Mouse (Mus musculus) heart, embryonic 10.5 days (tissue): ENCODE data around the gene Spdl1. TPM values are rescaled to one million over a fixed set of nuclear protein-coding genes. Genes with fewer than 3 reads are reported as not detected.
"Not testable (repeated sequence)": the region's sequence is repeated elsewhere in the genome, so short reads cannot be mapped to it uniquely, and the experiment has no call there.

Experiments
- DNase-seq: peaks from one replicate; pipeline ENCODE4 v3.0.0-alpha.2; 2017; ENCODE audit warnings: low spot score
- H3K27ac ChIP-seq: fragments of 300-500 bp; sonication (generic); 2 replicates; pipeline ENCODE4 v1.5.1; 2016; ENCODE audit warnings: mild to moderate bottlenecking
- H3K27me3 ChIP-seq: fragments of 300-500 bp; sonication (generic); 2 replicates; pipeline ENCODE4 v1.6.1; 2016; ENCODE audit warnings: mild to moderate bottlenecking; ENCODE audit not compliant: poor library complexity, insufficient read depth, severe bottlenecking
- H3K36me3 ChIP-seq: fragments of 300-500 bp; sonication (generic); 2 replicates; pipeline ENCODE4 v1.6.1; 2016; ENCODE audit warnings: mild to moderate bottlenecking, moderate library complexity
- H3K4me1 ChIP-seq: fragments of 300-500 bp; sonication (generic); 2 replicates; pipeline ENCODE4 v1.6.1; 2016; ENCODE audit warnings: mild to moderate bottlenecking
- H3K4me3 ChIP-seq: fragments of 300-500 bp; sonication (generic); 2 replicates; pipeline ENCODE4 v1.5.1; 2016; ENCODE audit warnings: mild to moderate bottlenecking, moderate library complexity
- H3K9me3 ChIP-seq: fragments of 300-500 bp; sonication (generic); 2 replicates; pipeline ENCODE4 v1.6.1; 2016; ENCODE audit warnings: mild to moderate bottlenecking, moderate library complexity
- WGBS: fragments of 180-500 bp; shearing (Covaris S2); methylation state at CpG from one replicate; pipeline ENCODE4 v1.1.7; 2016; 5-methylcytosine and 5-hydroxymethylcytosine counted together
- polyA plus RNA-seq: library from polyadenylated mRNA; unstranded; fragments of >200 nt; fragmentation: Nextera tagmentation; extraction: Ambion mirVana; gene quantifications from 2 replicates; pipeline ENCODE4 v1.2.1, GENCODE M21; 2016

The Spdl1 gene
- polyA plus RNA-seq, 1 experiment from 2014 or later: 26.2 TPM

DNA sequence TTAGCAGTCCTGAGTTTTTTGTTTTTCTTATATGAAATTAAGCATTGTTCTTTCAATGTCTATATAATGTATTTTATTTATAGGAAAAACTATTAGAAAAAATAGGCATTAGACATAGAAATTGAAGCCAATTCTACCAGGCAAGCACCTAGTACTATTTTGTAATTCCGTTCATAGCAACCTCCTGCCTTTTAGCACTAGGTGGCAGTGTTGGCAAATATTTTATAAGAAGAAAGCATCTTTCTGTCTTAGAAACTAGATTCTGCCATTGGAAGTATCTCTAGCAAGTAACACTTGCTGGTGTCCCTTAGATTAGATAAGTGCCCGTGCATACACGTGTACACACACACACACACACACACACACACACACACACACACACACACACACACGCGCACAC, 10.1 kb upstream of the Spdl1 start:
- Histone ChIP-seq H3K4me3 (no peak overlapping the region), H3K4me1 (peaks cover 10% of the 10 kb centered on the region; the same call in 1 of the 2 replicates), H3K9me3 (no peaks in the 10 kb centered on the region), H3K27ac (no peak overlapping the region), H3K27me3 (peaks cover 6% of the 10 kb centered on the region), H3K36me3 (no peaks in the 10 kb centered on the region)
- no peak for DNase-seq
- 36% methylated on average over 5 of the region's 5 CpGs for WGBS

DNA sequence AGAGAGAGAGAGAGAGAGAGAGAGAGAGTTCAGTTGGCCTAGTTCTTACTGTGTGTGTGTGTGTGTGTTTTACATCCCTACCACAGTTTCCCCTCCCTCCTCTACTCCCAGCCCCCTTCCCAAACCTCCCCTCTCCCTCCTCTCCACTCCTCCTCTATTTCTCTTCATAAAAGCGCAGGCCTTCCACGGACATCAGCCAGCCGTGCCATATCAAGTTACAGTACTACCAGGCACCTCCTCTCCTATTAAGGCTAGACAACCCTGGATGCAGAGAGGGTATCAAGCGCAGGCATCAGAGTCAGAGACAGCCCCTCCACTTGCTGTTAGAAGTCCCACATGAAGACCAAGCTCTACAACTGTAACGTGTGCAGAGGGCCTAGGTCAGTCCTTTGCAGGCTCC, 6.8 kb upstream of the Spdl1 start:
- H3K27ac ChIP-seq: no peak overlapping the region
- no peak overlapping the region for H3K4me3 ChIP-seq
- no peaks in the 10 kb centered on the region for H3K36me3 ChIP-seq
- no peaks in the 10 kb centered on the region for H3K9me3 ChIP-seq
- H3K27me3 ChIP-seq: peaks cover 4% of the 10 kb centered on the region
- 35% methylated on average over 5 of the region's 5 CpGs for WGBS
- no peak for DNase-seq
- peaks cover 1% of the 10 kb centered on the region; the same call in 1 of the 2 replicates for H3K4me1 ChIP-seq

GRCm38 (mm10) chr11:34839051-34839450, 5.6 kb upstream of the Spdl1 start:
- H3K4me3 ChIP-seq: no peak overlapping the region
- H3K27ac ChIP-seq: no peak overlapping the region
- 50% methylated on average over 4 of the region's 4 CpGs for WGBS
- peaks cover 4% of the 10 kb centered on the region for H3K27me3 ChIP-seq
- H3K36me3 ChIP-seq: no peaks in the 10 kb centered on the region
- DNase-seq: no peak
- H3K4me1 ChIP-seq: no peaks in the 10 kb centered on the region
- H3K9me3 ChIP-seq: no peaks in the 10 kb centered on the region

DNA sequence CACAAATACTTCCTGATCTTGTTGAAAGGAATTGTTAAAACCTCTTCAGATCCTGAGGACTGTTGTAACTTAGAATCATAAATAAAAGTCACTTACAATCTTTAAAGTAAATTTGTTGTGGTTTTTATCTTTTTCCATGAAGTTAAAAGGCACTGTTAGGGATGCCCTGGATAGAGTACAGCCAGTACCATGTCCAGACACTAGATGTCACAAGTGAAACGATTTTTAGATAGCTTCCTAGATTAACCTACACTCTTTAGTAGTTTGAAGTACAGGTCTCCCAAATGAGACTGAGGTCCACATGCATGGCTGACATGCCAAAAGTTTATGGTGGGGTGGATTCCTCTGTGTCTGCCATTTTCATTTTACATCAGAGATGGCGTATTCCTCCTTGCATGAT, 2.8 kb upstream of the Spdl1 start:
- DNase-seq: no peak
- Histone ChIP-seq H3K27ac (no peak overlapping the region), H3K36me3 (no peaks in the 10 kb centered on the region), H3K4me1 (peaks cover 6% of the 10 kb centered on the region), H3K27me3 (peaks cover 3% of the 10 kb centered on the region; the same call in 1 of the 2 replicates), H3K4me3 (no peak overlapping the region), H3K9me3 (no peaks in the 10 kb centered on the region)
- WGBS: 41% methylated on average over 2 of the region's 2 CpGs

- Histone ChIP-seq H3K4me1 (peaks cover 6% of the 10 kb centered on the region), H3K9me3 (no peaks in the 10 kb centered on the region), H3K27me3 (no peaks in the 10 kb centered on the region), H3K27ac (peak overlapping the region; percentile 92), H3K4me3 (peak overlapping the region; percentile 78), H3K36me3 (peaks cover 25% of the 10 kb centered on the region)
- DNase-seq: no peak
- WGBS: 19% methylated on average over 5 of the region's 5 CpGs
These were observed 763 bp downstream of the Spdl1 start for GRCm38 (mm10) chr11:34832678-34833077.

DNA sequence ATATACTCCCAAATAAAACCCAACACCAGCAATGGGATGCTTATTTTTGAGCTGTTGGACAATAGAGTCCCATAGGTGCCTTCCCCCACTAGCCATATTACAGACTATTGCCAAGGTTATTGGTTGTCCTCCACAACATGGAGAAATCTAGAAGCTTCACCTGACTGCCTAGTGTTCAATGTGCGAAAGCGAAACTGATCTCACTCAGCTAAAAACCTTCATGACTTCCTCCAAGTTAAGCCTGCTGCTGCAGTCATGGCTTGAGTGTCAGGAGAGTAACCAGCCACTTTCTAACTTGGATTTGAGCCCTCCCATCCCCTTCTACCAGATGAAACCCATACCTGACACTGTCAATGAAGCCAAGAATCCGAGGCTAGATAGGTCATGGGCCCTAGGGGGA, 5.6 kb downstream of the Spdl1 start:
- Histone ChIP-seq H3K36me3 (peaks cover 45% of the 10 kb centered on the region), H3K4me1 (peaks cover 5% of the 10 kb centered on the region)

GRCm38 (mm10) chr11:34826940-34827339, 6.5 kb downstream of the Spdl1 start:
- Histone ChIP-seq H3K27ac (no peak overlapping the region), H3K36me3 (peaks cover 51% of the 10 kb centered on the region), H3K4me1 (no peaks in the 10 kb centered on the region), H3K27me3 (no peaks in the 10 kb centered on the region), H3K4me3 (no peak overlapping the region), H3K9me3 (no peaks in the 10 kb centered on the region)
- 84% methylated on average over 2 of the region's 2 CpGs for WGBS
- DNase-seq: no peak

More for the DNA sequence above, 5.6 kb downstream of the Spdl1 start:
- 87% methylated on average over 3 of the region's 3 CpGs for WGBS
- no peak overlapping the region for H3K4me3 ChIP-seq
- no peak overlapping the region for H3K27ac ChIP-seq
- H3K27me3 ChIP-seq: no peaks in the 10 kb centered on the region
- DNase-seq: no peak
- no peaks in the 10 kb centered on the region for H3K9me3 ChIP-seq

DNA sequence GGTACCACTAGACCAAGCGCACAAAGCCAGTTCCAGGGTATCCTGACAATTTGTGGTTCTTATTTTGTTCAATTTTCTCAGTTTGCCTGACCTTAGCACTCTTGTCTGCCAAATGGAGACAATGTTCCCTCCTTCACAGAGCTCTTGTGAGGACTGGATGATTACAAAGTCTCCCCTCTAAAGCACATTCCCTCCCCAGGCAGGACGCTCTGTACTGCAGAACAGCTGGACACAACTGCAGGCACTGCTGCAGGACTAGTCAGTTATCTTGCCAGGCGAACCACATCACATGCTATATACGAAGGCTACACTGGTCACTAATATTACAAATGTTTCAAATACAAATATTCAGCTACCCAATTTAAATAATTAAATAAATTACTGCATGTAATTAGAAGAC, 8.7 kb downstream of the Spdl1 start:
- H3K4me1 ChIP-seq: no peaks in the 10 kb centered on the region
- H3K27ac ChIP-seq: no peak overlapping the region
- peaks cover 63% of the 10 kb centered on the region for H3K36me3 ChIP-seq
- 95% methylated on average over 4 of the region's 4 CpGs for whole genome bisulfite sequencing
- DNase-seq: no peak
- no peaks in the 10 kb centered on the region for H3K9me3 ChIP-seq
- no peaks in the 10 kb centered on the region for H3K27me3 ChIP-seq
- H3K4me3 ChIP-seq: no peak overlapping the region

GRCm38 (mm10) chr11:34814767-34815166, 18.7 kb downstream of the Spdl1 start:
- Histone ChIP-seq H3K27ac (no peak overlapping the region), H3K4me3 (no peak overlapping the region), H3K9me3 (no peaks in the 10 kb centered on the region), H3K27me3 (no peaks in the 10 kb centered on the region), H3K4me1 (no peaks in the 10 kb centered on the region), H3K36me3 (peaks cover 73% of the 10 kb centered on the region)
- no peak for DNase-seq
- WGBS: 28% methylated on average over 2 of the region's 2 CpGs

GRCm38 (mm10) chr11:34814319-34814718, 19.1 kb downstream of the Spdl1 start:
- Histone ChIP-seq H3K36me3 (peaks cover 73% of the 10 kb centered on the region), H3K9me3 (no peaks in the 10 kb centered on the region), H3K27ac (no peak overlapping the region), H3K4me3 (no peak overlapping the region), H3K27me3 (no peaks in the 10 kb centered on the region), H3K4me1 (no peaks in the 10 kb centered on the region)
- no peak for DNase-seq
- WGBS: 85% methylated on average over 6 of the region's 6 CpGs

DNA sequence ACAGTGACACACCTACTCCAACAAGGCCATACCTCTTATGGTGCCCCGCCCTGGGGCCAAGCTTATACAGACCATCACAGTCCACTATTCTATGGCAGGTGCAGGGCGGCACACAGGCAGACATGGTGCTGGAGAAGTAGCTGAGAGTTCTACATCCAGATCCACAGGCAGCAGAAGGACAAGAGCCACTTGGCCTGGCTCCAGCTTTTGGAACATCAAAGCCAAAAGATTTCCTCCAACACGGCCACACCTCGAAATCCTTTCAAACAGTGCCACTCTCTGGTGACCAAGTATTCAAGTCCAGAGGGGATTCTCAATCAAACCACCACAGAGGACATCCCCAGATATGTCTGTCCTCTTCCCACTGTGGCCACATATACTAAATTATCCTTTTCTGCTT, 28.4 kb downstream of the Spdl1 start:
- WGBS: 84% methylated on average over 4 of the region's 4 CpGs
- not testable (repeated sequence) for DNase-seq

DNA sequence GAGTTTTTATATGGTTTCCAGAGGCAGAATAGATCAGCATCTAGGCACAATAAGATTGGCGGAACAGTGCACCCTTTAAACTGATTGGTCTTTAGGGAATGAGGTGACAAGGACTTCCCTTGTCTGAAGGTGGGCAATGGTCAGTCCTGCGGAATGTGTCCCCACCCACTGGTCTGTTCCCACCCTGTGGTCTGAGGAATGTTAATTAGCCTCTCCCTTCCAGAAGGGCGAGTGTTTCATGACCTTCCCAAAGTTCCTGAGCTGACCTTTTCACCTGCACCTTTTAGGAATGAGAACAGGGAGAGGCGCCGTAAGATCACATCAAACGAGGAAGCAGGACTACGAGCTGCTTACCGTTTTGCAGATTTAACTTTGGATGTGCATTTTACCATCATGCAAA, 35.4 kb downstream of the Spdl1 start:
- not testable (repeated sequence) for DNase-seq, H3K4me3 ChIP-seq, H3K36me3 ChIP-seq, H3K4me1 ChIP-seq, H3K27ac ChIP-seq, H3K9me3 ChIP-seq, H3K27me3 ChIP-seq
- 48% methylated on average over 8 of the region's 8 CpGs for WGBS

More for the DNA sequence above, 28.4 kb downstream of the Spdl1 start:
- not testable (repeated sequence) for H3K36me3 ChIP-seq, H3K27me3 ChIP-seq, H3K9me3 ChIP-seq, H3K4me1 ChIP-seq, H3K4me3 ChIP-seq, H3K27ac ChIP-seq

- Histone ChIP-seq H3K4me1 (0 out of 2 replicates have a peak, but pooled peaks cover 2% of the 10 kb centered on the region), H3K27me3 (no peaks in the 10 kb centered on the region), H3K4me3 (no peak overlapping the region), H3K27ac (no peak overlapping the region), H3K36me3 (no peaks in the 10 kb centered on the region), H3K9me3 (no peaks in the 10 kb centered on the region)
- no peak for DNase-seq
- WGBS: 24% methylated on average over 4 of the region's 4 CpGs
These were observed 37.3 kb downstream of the Spdl1 start for GRCm38 (mm10) chr11:34796097-34796496.

GRCm38 (mm10) chr11:34791872-34792271, 41.6 kb downstream of the Spdl1 start:
- Histone ChIP-seq H3K4me3 (no peak overlapping the region), H3K27me3 (no peaks in the 10 kb centered on the region), H3K4me1 (no peaks in the 10 kb centered on the region), H3K36me3 (no peaks in the 10 kb centered on the region), H3K9me3 (no peaks in the 10 kb centered on the region), H3K27ac (no peak overlapping the region)
- DNase-seq: no peak
- 56% methylated on average over 8 of the region's 8 CpGs for whole genome bisulfite sequencing
